Mouse (Mus musculus): ENCODE data around the gene Erg. TPM values are rescaled to one million over a fixed set of nuclear protein-coding genes. Genes with fewer than 3 reads are reported as not detected.

Gene Erg
- total and polyA plus RNA-seq, 3 experiments, result 0.11 to 0.81 (median 0.34) TPM

DNA sequence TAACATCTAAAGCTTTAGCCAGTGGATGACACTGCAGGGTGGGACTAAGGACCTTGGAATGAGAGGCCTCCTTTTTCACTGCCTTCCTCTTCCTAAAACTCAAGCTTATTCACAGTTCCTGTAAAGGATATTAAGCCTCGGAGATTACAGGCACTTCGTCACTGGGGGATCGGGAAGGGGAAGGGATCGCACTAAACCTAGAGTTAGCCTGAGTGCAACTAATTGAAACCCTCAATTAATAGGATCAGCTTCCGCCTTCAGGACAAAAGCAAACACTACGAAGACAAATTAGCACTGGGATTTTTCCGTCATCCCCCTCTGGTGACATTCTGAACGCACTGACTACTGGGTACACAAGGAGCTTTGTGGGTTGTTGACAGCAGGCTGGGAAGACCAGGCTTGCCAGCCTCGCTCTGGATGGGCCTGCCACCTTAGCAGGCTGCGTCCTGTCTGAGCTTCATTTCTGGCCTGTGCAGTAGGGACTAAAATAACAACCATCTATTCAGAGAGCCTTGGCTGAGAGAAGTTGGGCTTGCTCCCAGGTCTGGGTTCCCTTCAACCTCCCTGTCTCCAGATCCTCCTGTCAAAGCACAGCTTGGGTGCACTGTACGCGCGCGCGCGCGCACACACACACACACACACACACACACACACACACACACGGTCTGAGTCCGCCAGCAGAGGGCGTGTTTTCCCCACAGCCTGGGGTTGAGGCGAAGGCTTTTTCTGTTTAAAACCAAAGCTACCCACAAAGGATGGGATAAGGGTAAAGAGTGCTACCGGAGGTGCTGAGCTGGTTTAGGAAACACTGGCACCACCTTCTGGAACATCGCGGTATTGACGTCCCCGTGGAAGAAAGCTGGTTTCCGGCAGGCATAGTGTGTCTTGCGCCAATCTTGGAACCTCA lies 245.3 kb downstream of the Erg start (continued):
- TF ChIP-seq MAZ (IDR thresholded peaks at IDR 0.05; ENCODE audit: low read depth, low read length), result peak; percentile 69; the same call in 1 of the 2 replicates

DNA sequence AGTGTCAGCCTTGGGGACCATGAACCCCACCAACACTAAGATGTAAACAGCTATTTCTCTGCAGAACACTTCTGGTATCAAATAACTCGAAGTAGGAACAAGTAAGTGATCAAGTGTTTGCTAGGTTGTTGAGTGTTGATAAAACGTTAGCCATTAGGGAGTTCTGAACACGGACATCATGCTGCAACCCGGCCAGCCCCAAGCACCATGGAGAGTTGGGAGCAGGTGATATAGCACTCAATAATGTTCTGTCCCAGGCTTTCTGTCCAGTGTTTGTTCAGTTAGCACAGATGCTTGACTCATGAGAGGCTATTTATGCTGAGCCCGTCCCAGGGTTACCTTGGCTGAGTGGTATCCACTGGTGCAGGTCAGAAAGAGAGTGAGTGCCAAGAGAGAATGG lies 254.2 kb downstream of the Erg start:
- Histone ChIP-seq H3K9ac (ENCODE audit: insufficient read depth, low read depth) (no peak overlapping the region), H3K4me2 (ENCODE audit: insufficient read depth, low read depth, poor library complexity, severe bottlenecking) (no peak overlapping the region), H3K36me3 (replicated peaks in 1 of 2; ENCODE audit: control insufficient read depth in 1 of 2, insufficient read depth in 1 of 2, low read length in 1 of 2) (no peaks in the 10 kb centered on the region), H3K27me3 (replicated peaks) (peaks cover 3% of the 10 kb centered on the region), H3K79me2 (replicated peaks; ENCODE audit: control insufficient read depth, extremely low read depth, insufficient read depth, poor library complexity, severe bottlenecking) (no peaks in the 10 kb centered on the region), H3K27ac (ENCODE audit: insufficient read depth, low read depth) (no peak overlapping the region), H3K9me3 (replicated peaks; ENCODE audit: low read length) (no peaks in the 10 kb centered on the region), H3K4me3 (replicated peaks in 1 of 3; ENCODE audit: low read depth in 2 of 3, low read length in 2 of 3, poor library complexity in 1 of 3) (no peak overlapping the region), H3K4me1 (ENCODE audit: control insufficient read depth in 1 of 2, insufficient read depth in 2 of 2) (peaks cover 0 to 2% of the 10 kb centered on the region in 2 experiments; a peak in 1 of 4 replicates)
- no peak for TF ChIP-seq JUND (conservative IDR thresholded peaks at IDR 0.05; ENCODE audit: low read depth, low read length)
- no peak for TF ChIP-seq ELF1 (IDR thresholded peaks at IDR 0.05; ENCODE audit: low read depth, low read length)
- TF ChIP-seq TCF12 (IDR thresholded peaks at IDR 0.05; ENCODE audit: low read depth, low read length), result no peak
- TF ChIP-seq ETS1 (conservative IDR thresholded peaks at IDR 0.05; ENCODE audit: low read depth, low read length), result no peak
- TF ChIP-seq MXI1 (IDR thresholded peaks at IDR 0.05; ENCODE audit: low read depth, low read length), result no peak
- TF ChIP-seq PAX5 (IDR thresholded peaks at IDR 0.05; ENCODE audit: low read length), result no peak
- no peak for TF ChIP-seq MYC (IDR thresholded peaks at IDR 0.05; ENCODE audit: low read depth, low read length)
- no peak for TF ChIP-seq ZMIZ1 (IDR thresholded peaks at IDR 0.05; ENCODE audit: low read depth, low read length)
- no peak for TF ChIP-seq NELFE (IDR thresholded peaks at IDR 0.05; ENCODE audit: low read depth, low read length)
- TF ChIP-seq MAZ (IDR thresholded peaks at IDR 0.05; ENCODE audit: low read depth, low read length), result no peak
- DNase-seq (ENCODE audit: extremely low read depth), result no peak
- dilution Hi-C loops (cut with MboI; ENCODE audit: extremely low pct_ligation_motif_present, extremely low pct_unique_long_range_greater_than_20kb, low sequenced_read_pairs), result no loop called here
- in situ Hi-C loops (cut with MboI; ENCODE audit: low pct_ligation_motif_present, low pct_unique_long_range_greater_than_20kb, low sequenced_read_pairs), result loop anchor here (5.0 to 25.0 kb wide), 2 partner anchors 35 to 520 kb away; no protein-coding TSS in a partner anchor

DNA sequence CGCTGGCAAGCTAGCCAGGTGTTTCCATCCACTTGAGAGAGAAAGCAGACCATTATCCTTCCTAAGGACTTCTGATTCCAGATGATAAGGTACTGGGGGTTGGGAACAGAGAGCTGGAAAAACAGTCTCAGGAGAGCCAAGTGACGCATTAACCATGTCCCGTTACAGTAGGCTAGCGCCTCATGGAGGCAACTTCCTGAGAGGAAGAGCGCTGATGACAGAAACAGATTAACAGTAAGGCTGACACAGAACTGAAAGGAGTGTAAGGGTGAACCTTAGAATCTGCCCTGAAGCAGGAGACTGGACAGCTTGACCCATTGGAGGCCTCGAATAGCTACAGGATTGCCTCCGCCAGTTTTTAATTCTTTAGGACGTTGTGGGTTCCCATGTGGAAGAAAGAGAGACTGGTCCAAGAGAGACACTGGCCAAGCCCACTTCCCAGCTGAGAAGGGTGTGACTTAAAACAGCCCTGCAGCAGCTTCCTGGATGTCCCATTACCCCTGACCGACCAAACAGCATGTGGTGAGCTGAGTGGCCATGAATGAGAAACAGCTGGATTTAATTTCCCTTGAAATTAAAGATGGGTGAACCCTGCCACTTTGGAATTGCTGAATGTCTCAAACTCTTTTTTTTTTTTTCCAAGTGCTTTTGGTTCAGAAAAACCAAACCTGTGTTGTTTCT lies 264.3 kb downstream of the Erg start:
- Histone ChIP-seq H3K9ac (ENCODE audit: insufficient read depth, low read depth) (no peak overlapping the region), H3K36me3 (replicated peaks in 1 of 2; ENCODE audit: control insufficient read depth in 1 of 2, insufficient read depth in 1 of 2, low read length in 1 of 2) (no peaks in the 10 kb centered on the region), H3K79me2 (replicated peaks; ENCODE audit: control insufficient read depth, extremely low read depth, insufficient read depth, poor library complexity, severe bottlenecking) (no peaks in the 10 kb centered on the region), H3K9me3 (replicated peaks; ENCODE audit: low read length) (no peaks in the 10 kb centered on the region), H3K27me3 (replicated peaks) (no peaks in the 10 kb centered on the region), H3K27ac (ENCODE audit: insufficient read depth, low read depth) (no peak overlapping the region), H3K4me2 (ENCODE audit: insufficient read depth, low read depth, poor library complexity, severe bottlenecking) (no peak overlapping the region), H3K4me3 (replicated peaks in 1 of 3; ENCODE audit: low read depth in 2 of 3, low read length in 2 of 3, poor library complexity in 1 of 3) (no peak overlapping the region), H3K4me1 (ENCODE audit: control insufficient read depth in 1 of 2, insufficient read depth in 2 of 2) (peaks cover 3 to 6% of the 10 kb centered on the region in 2 experiments; a peak in 3 of 4 replicates)
- TF ChIP-seq MAZ (IDR thresholded peaks at IDR 0.05; ENCODE audit: low read depth, low read length) (no peak), NRF1 (IDR thresholded peaks at IDR 0.05; ENCODE audit: low read depth, low read length) (no peak), USF2 (conservative IDR thresholded peaks at IDR 0.05; ENCODE audit: low read depth, low read length) (no peak), BHLHE40 (IDR thresholded peaks at IDR 0.05; ENCODE audit: low read depth, low read length) (no peak)
- dilution Hi-C loops (cut with MboI; ENCODE audit: extremely low pct_ligation_motif_present, extremely low pct_unique_long_range_greater_than_20kb, low sequenced_read_pairs) (no loop called here), in situ Hi-C loops (cut with MboI; ENCODE audit: low pct_ligation_motif_present, low pct_unique_long_range_greater_than_20kb, low sequenced_read_pairs) (no loop called here)
- DNase-seq (ENCODE audit: extremely low read depth), result no peak

Other genes starting within 250 kb of the Erg start
- 38.9 and 51.2 TPM in 2 replicates for gene Ets2, start 115.5 kb upstream of the Erg start, total RNA-seq (2012; rRNA removed)
- 42.0 and 43.0 TPM in 2 replicates for gene Ets2, start 115.5 kb upstream of the Erg start, total RNA-seq (2014; rRNA removed)
- gene Ets2, start 115.5 kb upstream of the Erg start, polyA plus RNA-seq (2012; ENCODE audit: insufficient read length, low read depth), result 38.2 and 43.2 TPM in 2 replicates